Mouse (Mus musculus): ENCODE measurements around the gene Eif4a3. TPM values are rescaled to one million over a fixed set of nuclear protein-coding genes. Genes with fewer than 3 reads are reported as not detected.

The Eif4a3 gene
- 68.5 TPM for polyA plus RNA-seq (2014; fragmentation: Illumina TruSeq; extraction: RNeasy Lipid Tissue Mini Kit (QIAGEN cat#74804); ENCODE audit: low read depth, low replicate concordance)

DNA sequence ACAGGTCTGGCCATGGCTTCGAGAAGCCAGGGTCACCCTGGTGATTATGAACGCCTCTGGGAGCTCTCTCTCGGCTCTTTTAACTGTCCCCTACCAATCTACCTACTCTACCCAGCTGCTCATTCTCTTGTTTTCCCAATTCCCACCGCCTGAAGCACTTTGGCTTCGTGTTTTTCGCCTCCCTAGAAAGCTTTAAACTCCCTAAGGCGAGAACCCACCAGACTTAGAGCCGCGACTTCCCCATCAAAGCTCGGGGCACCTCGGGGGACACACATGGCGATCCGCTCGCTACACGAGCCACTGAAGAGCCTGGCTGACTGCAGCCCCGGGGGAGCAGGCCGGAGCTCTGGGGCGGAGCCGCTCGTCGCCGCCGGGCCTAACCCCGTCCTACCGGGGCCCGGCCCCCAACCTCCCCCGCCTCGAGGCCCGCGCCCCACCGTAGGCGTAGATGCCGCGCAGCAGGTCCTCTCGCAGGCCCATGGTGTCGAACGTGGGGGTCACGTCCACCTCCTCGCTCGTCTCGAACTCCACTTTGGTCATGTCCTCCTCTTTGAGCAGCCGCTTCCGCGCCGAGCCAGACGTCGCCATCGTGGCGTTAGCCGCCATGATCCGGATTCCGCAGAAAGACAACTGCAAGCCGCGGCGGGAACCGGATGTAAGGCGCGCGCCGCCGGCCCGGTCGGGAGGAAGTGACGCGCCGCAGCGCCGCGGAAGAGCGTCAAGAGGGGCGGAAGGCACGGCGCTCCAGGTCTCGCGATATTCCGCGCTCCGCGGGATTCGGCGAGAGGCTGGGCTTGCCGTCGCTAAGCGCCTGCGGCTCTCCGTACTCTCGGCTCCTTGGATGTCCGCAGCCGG, at the start of gene Eif4a3:
Gene Eif4a3 (minus strand): TSS at position 699 of the 855 bp plus-strand sequence.

DNA sequence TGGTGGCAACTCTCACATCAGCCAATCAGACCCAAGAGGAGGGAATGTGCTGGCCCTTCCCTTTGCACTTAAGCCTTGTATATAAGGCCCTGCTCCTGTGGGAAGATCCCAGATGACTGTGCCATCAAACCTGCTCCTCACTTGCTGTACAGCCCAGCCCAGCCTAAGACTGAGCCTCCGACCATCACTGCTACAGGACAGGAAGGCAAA, 7.7 kb upstream of the Eif4a3 start, which contains the start of gene Card14:
Gene Card14 (plus strand): TSS at position 111 of the 210 bp plus-strand sequence.

DNA sequence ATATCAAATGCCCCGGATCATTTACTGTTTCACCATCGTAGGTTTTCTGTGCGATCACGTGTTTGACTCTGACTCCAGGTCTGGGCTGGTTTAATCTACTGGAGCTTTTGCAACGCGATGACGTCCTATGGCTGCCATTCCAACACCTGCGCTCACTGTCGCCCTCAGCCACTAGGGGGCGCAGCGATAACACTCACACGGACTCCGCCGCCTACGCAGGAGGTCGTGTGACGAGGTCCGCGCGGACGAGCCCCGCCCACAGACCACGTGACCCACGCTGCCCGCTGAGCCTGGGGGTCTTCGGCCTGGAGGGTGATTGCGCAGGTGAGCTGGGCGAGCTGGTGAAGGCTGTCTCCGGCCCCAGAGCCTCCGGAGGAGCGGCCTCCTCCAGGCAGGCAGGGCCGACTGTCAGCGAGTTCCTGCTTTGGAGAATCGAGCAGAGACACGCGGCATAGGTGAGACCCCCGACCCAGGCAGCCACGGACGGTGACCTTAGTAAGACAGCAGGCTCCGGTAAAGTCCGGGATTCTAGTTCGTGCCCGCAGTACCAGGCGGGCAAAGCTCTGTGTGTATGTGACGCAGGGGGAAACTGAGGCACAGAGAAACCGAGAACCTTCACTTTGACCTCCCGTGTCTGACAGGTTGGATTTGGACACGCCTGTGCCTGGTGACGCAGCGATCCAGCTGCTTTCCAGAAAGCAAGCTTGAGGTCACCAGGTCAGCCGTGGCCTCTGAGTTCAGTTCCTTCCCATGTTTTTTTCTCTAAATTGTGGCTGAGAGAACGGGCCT, 31.9 kb downstream of the Eif4a3 start, which contains the start of gene Gaa:
Gene Gaa (plus strand): TSS at position 120 of the 789 bp plus-strand sequence.

Other genes starting within 250 kb of the Eif4a3 start
- 5.9 TPM for gene Cbx4, start 213.9 kb downstream of the Eif4a3 start, polyA plus RNA-seq (2014; fragmentation: Illumina TruSeq; extraction: RNeasy Lipid Tissue Mini Kit (QIAGEN cat#74804); ENCODE audit: low read depth, low replicate concordance)
- gene Tbc1d16, start 71.6 kb downstream of the Eif4a3 start, polyA plus RNA-seq (2014; fragmentation: Illumina TruSeq; extraction: RNeasy Lipid Tissue Mini Kit (QIAGEN cat#74804); ENCODE audit: low read depth, low replicate concordance), result 40.6 TPM
- gene Ccdc40, start 71.5 kb downstream of the Eif4a3 start, polyA plus RNA-seq (2014; fragmentation: Illumina TruSeq; extraction: RNeasy Lipid Tissue Mini Kit (QIAGEN cat#74804); ENCODE audit: low read depth, low replicate concordance), result 0.16 TPM
- 115 TPM for gene Gaa, start 32.2 kb downstream of the Eif4a3 start, polyA plus RNA-seq (2014; fragmentation: Illumina TruSeq; extraction: RNeasy Lipid Tissue Mini Kit (QIAGEN cat#74804); ENCODE audit: low read depth, low replicate concordance)
- 0.13 TPM for gene Card14, start 7.7 kb upstream of the Eif4a3 start, polyA plus RNA-seq (2014; fragmentation: Illumina TruSeq; extraction: RNeasy Lipid Tissue Mini Kit (QIAGEN cat#74804); ENCODE audit: low read depth, low replicate concordance)
- 5.1 TPM for gene Sgsh, start 55.4 kb upstream of the Eif4a3 start, polyA plus RNA-seq (2014; fragmentation: Illumina TruSeq; extraction: RNeasy Lipid Tissue Mini Kit (QIAGEN cat#74804); ENCODE audit: low read depth, low replicate concordance)
- 3.6 TPM for gene Slc26a11, start 55.5 kb upstream of the Eif4a3 start, polyA plus RNA-seq (2014; fragmentation: Illumina TruSeq; extraction: RNeasy Lipid Tissue Mini Kit (QIAGEN cat#74804); ENCODE audit: low read depth, low replicate concordance)
- gene Rnf213, start 93.0 kb upstream of the Eif4a3 start, polyA plus RNA-seq (2014; fragmentation: Illumina TruSeq; extraction: RNeasy Lipid Tissue Mini Kit (QIAGEN cat#74804); ENCODE audit: low read depth, low replicate concordance), result 25.8 TPM
- 6.4 TPM for gene Endov, start 191.3 kb upstream of the Eif4a3 start, polyA plus RNA-seq (2014; fragmentation: Illumina TruSeq; extraction: RNeasy Lipid Tissue Mini Kit (QIAGEN cat#74804); ENCODE audit: low read depth, low replicate concordance)
- gene Nptx1, start 247.7 kb upstream of the Eif4a3 start, polyA plus RNA-seq (2014; fragmentation: Illumina TruSeq; extraction: RNeasy Lipid Tissue Mini Kit (QIAGEN cat#74804); ENCODE audit: low read depth, low replicate concordance), result 0.16 TPM

Data from heart, adult 10 weeks (tissue).